Mouse (Mus musculus) heart, embryonic 13.5 days (tissue): ENCODE measurements around the gene Nudt1. TPM values are rescaled to one million over a fixed set of nuclear protein-coding genes. Genes with fewer than 3 reads are reported as not detected.
A peak's percentile ranks its signal among the peaks of the same experiment; 100 is the strongest.

ENCODE experiments used
- ATAC-seq: fragments of 200-750 bp; cut with Nextera tagmentation; 2 replicates; pipeline ENCODE4 v1.8.0; 2017; ENCODE audit warnings: moderate TSS enrichment; ENCODE audit not compliant: insufficient number of reproducible peaks, low FRiP score, low TSS enrichment; ENCODE audit errors: extremely low read depth
- H3K27ac ChIP-seq: fragments of 300-500 bp; sonication (generic); replicated peaks from 2 replicates; pipeline ENCODE4 v1.5.1; 2015; ENCODE audit warnings: moderate library complexity, mild to moderate bottlenecking, inconsistent platforms
- H3K27me3 ChIP-seq: fragments of 300-500 bp; sonication (generic); replicated peaks from 2 replicates; pipeline ENCODE4 v1.6.1; 2015; ENCODE audit warnings: mild to moderate bottlenecking, inconsistent platforms
- H3K36me3 ChIP-seq: fragments of 300-500 bp; sonication (generic); 2 replicates; pipeline ENCODE4 v1.6.1; 2015; ENCODE audit warnings: mild to moderate bottlenecking, inconsistent platforms
- H3K4me1 ChIP-seq: fragments of 300-500 bp; sonication (generic); 2 replicates; pipeline ENCODE4 v1.6.1; 2015; ENCODE audit warnings: inconsistent platforms
- H3K4me2 ChIP-seq: fragments of 300-500 bp; sonication (generic); 2 replicates; pipeline ENCODE4 v1.6.1; 2015; ENCODE audit warnings: inconsistent platforms, mild to moderate bottlenecking, moderate library complexity
- H3K4me3 ChIP-seq: fragments of 300-500 bp; sonication (generic); 2 replicates; pipeline ENCODE4 v1.5.1; 2015; ENCODE audit warnings: moderate library complexity, mild to moderate bottlenecking, inconsistent platforms
- H3K9ac ChIP-seq: fragments of 300-500 bp; sonication (generic); 2 replicates; pipeline ENCODE4 v1.6.1; 2015; ENCODE audit warnings: inconsistent platforms, mild to moderate bottlenecking, moderate library complexity
- H3K9me3 ChIP-seq: fragments of 300-500 bp; sonication (generic); 2 replicates; pipeline ENCODE4 v1.6.1; 2016; ENCODE audit warnings: inconsistent platforms
- WGBS: fragments of 180-500 bp; shearing (Covaris S2); methylation state at CpG from one replicate; pipeline ENCODE4 v1.1.7; 2015; ENCODE audit warnings: mixed read lengths; 5-methylcytosine and 5-hydroxymethylcytosine counted together
- polyA plus RNA-seq: library from polyadenylated mRNA; unstranded; fragments of >200 nt; fragmentation: Nextera tagmentation; extraction: Ambion mirVana; gene quantifications from 2 replicates; pipeline ENCODE4 v1.2.1, GENCODE M21; 2015

Nudt1 gene
- 28.2 and 31.3 TPM in 2 replicates for polyA plus RNA-seq

DNA sequence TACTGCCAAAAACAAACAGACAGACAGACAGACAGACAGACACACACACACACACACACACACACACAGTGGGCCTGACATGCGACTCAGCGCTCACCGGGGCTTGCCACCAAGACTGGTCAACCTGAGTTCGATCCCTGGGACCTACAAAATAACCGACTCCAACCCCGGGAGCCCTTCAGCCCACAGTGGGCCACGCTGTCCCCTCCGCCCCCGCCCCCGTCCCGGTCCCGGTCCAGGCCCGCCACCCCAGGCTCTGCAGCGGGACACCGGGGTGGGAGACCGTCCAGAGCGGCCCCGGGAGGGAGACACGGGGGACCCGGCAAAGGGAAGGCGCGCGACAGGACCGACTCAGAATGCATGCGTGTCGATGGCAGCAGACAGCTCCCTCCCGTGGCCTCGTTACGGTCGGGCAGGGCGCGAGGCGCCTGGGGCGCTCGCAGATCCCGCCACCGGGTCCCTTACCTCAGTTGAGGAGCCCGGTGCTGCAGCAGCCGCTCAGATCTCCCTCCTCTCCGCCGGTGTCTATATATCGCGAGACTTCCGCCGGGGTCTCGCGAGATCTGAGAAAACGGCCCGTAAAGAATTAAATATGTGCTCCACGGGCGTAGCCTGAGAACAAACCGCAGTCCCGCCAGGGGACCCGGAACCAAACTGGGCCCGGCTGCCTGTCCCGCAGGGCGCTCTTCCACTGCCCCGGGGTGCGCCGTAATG lies at the start of gene Nudt1, which contains the start of gene Mad1l1:
Gene Nudt1 (plus strand): TSS at position 615 of the 714 bp plus-strand sequence.
Gene Mad1l1 (minus strand): TSS at position 511 of the 714 bp plus-strand sequence.
- H3K27me3 ChIP-seq, result no peaks in the 10 kb centered on the region
- no peaks in the 10 kb centered on the region for H3K9me3 ChIP-seq
- peak within 1 kb of the TSS; percentile 99 for H3K9ac ChIP-seq
- H3K36me3 ChIP-seq, result 0 out of 2 replicates have a peak, but pooled peaks cover 3% of the 10 kb centered on the region
- ATAC-seq, result peak; percentile 81
- peak within 1 kb of the TSS; percentile 86 for H3K4me2 ChIP-seq
- peak within 1 kb of the TSS; percentile 96 for H3K4me3 ChIP-seq
- WGBS, result under 1% methylated on average over 59 of the region's 60 CpGs
- peaks cover 36% of the 10 kb centered on the region for H3K4me1 ChIP-seq
- peak within 1 kb of the TSS; percentile 83 for H3K27ac ChIP-seq

DNA sequence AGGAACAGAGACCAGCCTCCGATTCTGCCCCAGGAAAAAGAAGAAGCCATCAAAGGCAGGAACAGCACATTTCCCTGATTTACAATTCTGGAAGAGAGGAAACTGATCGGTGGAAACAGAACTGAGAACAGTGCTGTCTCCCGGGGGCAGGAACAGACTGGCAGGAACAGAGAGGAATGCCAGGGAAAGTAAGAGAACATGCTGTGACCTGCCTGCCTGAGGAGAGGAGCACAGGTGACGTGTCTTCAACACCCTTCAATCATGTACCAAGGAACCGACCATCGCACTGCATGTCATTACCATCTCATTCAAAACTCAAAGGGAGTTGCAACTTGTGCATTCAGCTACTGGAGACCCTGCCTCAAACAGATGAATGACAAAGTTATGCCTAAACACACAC lies 44.7 kb upstream of the Nudt1 start:
- no peak for ATAC-seq
- 84% methylated on average over 6 of the region's 6 CpGs for WGBS

DNA sequence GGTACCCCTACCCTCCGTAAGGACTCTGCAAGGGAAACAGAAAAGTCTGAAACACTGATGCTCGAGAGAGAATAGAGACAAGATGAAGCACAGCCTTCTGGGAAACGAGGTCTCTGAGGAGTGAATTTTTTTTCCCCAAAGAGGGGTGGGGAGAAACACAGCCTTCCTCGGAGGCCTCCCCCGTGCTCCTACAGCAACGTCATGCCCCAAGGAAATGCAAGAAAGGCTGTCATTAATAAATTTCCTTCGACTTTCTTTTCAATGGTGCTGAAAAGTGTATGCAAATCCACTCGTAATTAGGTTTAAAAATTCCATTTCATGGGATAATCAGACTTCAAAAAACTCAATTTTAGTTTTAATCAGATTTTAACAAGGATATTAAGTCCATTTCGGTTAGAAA lies 41.3 kb upstream of the Nudt1 start:
- H3K27me3 ChIP-seq, result no peaks in the 10 kb centered on the region
- H3K4me3 ChIP-seq, result no peak overlapping the region
- H3K27ac ChIP-seq, result no peak overlapping the region
- H3K4me1 ChIP-seq, result no peaks in the 10 kb centered on the region
- ATAC-seq, result no peak
- 81% methylated on average over 9 of the region's 9 CpGs for WGBS
- peaks cover 53% of the 10 kb centered on the region for H3K36me3 ChIP-seq
- H3K4me2 ChIP-seq, result no peak overlapping the region
- H3K9ac ChIP-seq, result no peak overlapping the region
- H3K9me3 ChIP-seq, result no peaks in the 10 kb centered on the region

More for the DNA sequence above, 44.7 kb upstream of the Nudt1 start:
- H3K9ac ChIP-seq, result no peak overlapping the region
- no peak overlapping the region for H3K4me3 ChIP-seq
- H3K9me3 ChIP-seq, result no peaks in the 10 kb centered on the region
- H3K27me3 ChIP-seq, result peaks cover 4% of the 10 kb centered on the region; the same call in 1 of the 2 replicates
- H3K4me1 ChIP-seq, result no peaks in the 10 kb centered on the region
- peaks cover 32% of the 10 kb centered on the region for H3K36me3 ChIP-seq
- no peak overlapping the region for H3K4me2 ChIP-seq
- no peak overlapping the region for H3K27ac ChIP-seq

DNA sequence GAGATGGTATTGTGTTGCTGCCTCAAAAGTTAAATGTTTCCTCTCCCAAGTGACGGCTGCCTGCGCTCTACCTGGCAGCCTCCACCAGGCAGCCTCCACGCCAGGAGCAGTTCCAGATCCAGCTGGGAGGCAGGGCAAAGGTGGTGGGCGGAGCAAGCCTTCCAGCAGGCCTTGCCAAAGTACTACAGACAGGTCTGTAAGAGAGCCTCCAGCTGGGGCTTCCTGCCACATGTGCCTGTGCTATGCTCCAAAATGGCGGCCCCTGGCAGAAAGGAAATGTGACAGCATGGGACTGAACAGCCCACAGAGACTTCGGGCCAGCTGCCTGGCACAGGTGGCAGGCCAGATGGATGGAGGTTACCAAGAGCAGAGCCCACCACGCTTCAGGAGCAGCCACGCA lies 39.1 kb upstream of the Nudt1 start:
- Histone ChIP-seq H3K4me1 (no peaks in the 10 kb centered on the region), H3K27me3 (no peaks in the 10 kb centered on the region), H3K27ac (no peak overlapping the region), H3K9ac (no peak overlapping the region), H3K4me2 (no peak overlapping the region), H3K9me3 (no peaks in the 10 kb centered on the region), H3K4me3 (no peak overlapping the region), H3K36me3 (peaks cover 45% of the 10 kb centered on the region)
- 82% methylated on average over 8 of the region's 8 CpGs for WGBS
- ATAC-seq, result no peak

DNA sequence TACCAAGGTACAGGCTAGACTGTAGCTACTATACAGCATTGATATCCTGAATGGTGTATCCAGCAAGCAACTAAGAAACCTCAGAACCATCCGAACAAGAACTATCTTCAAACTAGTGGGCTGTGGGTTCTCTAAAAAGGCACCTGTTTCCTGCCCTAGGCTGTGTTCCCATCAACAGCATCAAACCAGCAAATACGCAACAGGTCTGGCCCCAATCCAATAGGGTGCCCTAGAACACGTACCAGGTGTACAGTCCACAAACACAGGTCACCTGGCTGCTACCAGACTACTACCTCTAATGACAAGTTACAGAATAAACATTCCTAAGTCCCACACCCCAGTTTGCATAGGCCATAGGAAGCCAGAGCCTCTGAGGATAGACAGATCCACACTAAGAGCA lies 38.6 kb upstream of the Nudt1 start:
- ATAC-seq, result no peak
- Histone ChIP-seq H3K9me3 (no peaks in the 10 kb centered on the region), H3K36me3 (peaks cover 46% of the 10 kb centered on the region), H3K27ac (no peak overlapping the region), H3K4me2 (no peak overlapping the region), H3K27me3 (no peaks in the 10 kb centered on the region), H3K9ac (no peak overlapping the region), H3K4me3 (no peak overlapping the region), H3K4me1 (no peaks in the 10 kb centered on the region)
- WGBS, result 95% methylated on average over 3 of the region's 3 CpGs

DNA sequence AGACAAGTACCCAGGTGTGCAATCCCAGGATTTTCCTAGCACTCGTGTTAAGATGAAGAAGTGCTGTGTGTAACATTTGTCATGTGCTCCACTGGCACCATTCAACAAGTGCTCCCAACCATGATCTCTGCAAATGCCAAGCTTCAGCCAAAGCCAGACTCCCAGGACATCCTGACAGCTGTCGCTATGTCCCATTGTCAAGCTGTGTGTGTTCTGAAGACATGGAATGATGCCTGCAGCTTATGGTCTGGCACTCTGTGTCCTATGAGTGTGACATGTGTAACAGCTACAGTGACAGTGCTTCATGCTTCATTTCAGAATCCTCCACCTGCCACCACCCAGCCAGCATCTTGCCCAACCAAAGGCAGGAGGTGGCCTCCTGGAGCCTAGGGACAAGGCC lies 37.4 kb upstream of the Nudt1 start:
- WGBS, result 92% methylated on average over 2 of the region's 2 CpGs
- no peaks in the 10 kb centered on the region for H3K4me1 ChIP-seq

DNA sequence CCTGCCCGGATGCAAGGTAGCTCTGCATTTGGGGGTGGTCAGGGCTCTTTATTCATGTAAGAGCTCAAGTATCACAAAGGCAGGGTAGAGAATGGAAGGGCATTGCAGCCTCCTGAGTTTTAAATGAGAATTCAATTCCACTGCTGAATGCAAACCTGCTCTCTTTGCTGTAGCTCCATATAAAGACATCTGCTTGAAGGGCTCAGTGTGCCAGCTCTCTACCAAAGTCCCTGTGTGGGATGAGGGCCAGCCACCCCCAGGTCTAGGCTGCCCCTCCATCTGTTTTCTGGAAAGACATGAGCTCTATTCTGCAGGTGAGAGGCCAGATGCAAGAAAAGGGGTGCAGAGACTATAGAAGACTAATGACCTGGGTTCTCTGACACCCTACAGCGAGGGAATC lies 36.7 kb upstream of the Nudt1 start:
- no peak for ATAC-seq
- Histone ChIP-seq H3K27ac (no peak overlapping the region), H3K36me3 (peaks cover 49% of the 10 kb centered on the region), H3K27me3 (no peaks in the 10 kb centered on the region), H3K9ac (no peak overlapping the region), H3K4me1 (no peaks in the 10 kb centered on the region), H3K9me3 (no peaks in the 10 kb centered on the region), H3K4me2 (no peak overlapping the region), H3K4me3 (no peak overlapping the region)
- WGBS, result 83% methylated on average over 2 of the region's 2 CpGs

More for the DNA sequence above, 37.4 kb upstream of the Nudt1 start:
- Histone ChIP-seq H3K36me3 (peaks cover 47% of the 10 kb centered on the region), H3K4me3 (no peak overlapping the region), H3K27me3 (no peaks in the 10 kb centered on the region), H3K27ac (no peak overlapping the region), H3K9me3 (no peaks in the 10 kb centered on the region), H3K4me2 (no peak overlapping the region), H3K9ac (no peak overlapping the region)
- ATAC-seq, result no peak

DNA sequence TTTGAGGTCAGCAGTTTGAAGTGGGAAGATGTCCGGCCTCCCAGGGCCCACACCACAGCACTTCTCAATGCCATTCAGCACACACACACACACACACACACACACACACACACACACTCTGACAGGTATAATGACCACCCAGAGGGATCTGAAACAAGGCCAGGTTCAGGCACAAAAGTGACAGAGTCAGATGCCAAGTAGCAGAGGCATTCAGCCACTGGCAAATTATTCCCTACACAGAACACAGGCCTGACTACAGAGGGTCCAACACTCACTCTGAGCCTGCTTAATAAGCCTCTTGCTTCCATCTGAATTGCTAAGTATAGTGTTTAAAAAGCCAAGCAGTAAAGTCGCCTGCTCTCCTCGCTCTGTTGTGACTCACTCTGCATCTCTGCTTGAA lies 33.2 kb upstream of the Nudt1 start:
- no peak for ATAC-seq
- H3K27me3 ChIP-seq, result no peaks in the 10 kb centered on the region
- H3K4me1 ChIP-seq, result peaks cover 7% of the 10 kb centered on the region; the same call in 1 of the 2 replicates
- no peak overlapping the region for H3K9ac ChIP-seq
- WGBS, result 89% methylated on average over 3 of the region's 3 CpGs
- H3K4me3 ChIP-seq, result no peak overlapping the region
- no peaks in the 10 kb centered on the region for H3K9me3 ChIP-seq
- no peak overlapping the region for H3K4me2 ChIP-seq
- no peak overlapping the region for H3K27ac ChIP-seq
- peaks cover 49% of the 10 kb centered on the region for H3K36me3 ChIP-seq

DNA sequence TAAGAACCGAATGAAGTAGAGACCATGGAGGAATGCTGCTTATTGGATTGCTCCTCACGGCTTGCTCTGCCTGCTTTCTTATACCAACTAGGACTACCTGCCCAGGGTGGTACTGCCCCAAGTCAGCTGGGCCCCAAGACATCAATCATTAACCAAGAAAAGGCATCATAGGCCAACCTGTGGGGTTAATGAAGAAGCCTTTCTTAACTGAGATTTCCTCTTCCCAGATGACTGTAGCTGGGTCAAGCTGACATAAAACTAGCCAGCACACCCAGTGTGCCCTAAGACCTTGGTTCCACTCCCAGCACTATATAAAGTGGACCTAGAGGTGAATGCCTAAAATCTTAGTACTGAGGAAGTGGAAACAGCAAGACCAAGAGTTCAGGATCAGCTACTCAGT lies 32.3 kb upstream of the Nudt1 start:
- no peak for ATAC-seq
- Histone ChIP-seq H3K36me3 (peaks cover 46% of the 10 kb centered on the region), H3K27ac (no peak overlapping the region), H3K27me3 (no peaks in the 10 kb centered on the region), H3K9me3 (no peaks in the 10 kb centered on the region), H3K4me2 (no peak overlapping the region), H3K4me3 (no peak overlapping the region), H3K9ac (no peak overlapping the region), H3K4me1 (peaks cover 7% of the 10 kb centered on the region; the same call in 1 of the 2 replicates)
- WGBS, result 90% methylated on average over 2 of the region's 2 CpGs

DNA sequence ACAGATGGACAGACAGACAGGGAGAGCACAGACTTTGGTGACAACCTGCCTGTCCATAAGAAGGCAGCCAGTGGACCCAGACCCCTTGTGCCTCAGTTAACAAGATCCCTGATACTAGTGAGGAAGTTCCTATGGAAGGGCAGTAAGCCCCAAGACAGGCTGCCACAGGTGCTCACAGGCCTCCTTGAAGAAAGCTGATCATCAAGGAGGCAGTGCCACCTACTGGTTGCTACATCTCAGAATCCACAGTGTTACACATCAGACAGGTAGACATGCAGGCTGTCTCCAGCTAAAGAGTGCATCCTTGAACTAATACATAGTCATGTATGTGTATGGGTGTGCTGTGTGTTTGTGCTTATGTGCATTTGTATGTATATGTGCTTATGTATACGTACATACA lies 29.3 kb upstream of the Nudt1 start:
- H3K36me3 ChIP-seq, result peaks cover 61% of the 10 kb centered on the region
- 73% methylated on average over 1 of the region's 1 CpGs for WGBS

DNA sequence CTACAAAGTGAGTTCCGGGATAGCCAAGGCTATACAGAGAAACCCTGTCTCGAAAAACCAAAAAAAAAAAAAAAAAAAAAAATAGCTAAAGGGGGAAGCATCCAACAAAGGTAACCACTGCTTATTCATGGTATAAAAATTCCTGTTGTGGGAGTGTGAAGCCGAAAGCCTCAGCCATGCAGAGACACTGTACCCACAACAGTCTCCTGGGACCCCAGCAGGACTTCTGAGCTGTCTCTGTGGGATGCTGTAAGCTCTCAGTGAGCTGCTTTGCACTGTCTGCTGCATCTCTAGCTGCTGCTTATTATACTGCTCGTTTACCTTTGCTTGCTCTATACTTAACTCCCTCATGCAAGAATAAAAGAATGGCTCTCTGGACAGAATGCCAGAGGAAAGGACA lies 23.2 kb upstream of the Nudt1 start:
- H3K9me3 ChIP-seq, result no peaks in the 10 kb centered on the region
- H3K4me3 ChIP-seq, result no peak overlapping the region
- no peak for ATAC-seq
- no peak overlapping the region for H3K27ac ChIP-seq
- 92% methylated on average over 4 of the region's 4 CpGs for WGBS
- no peaks in the 10 kb centered on the region for H3K27me3 ChIP-seq
- H3K36me3 ChIP-seq, result peaks cover 86% of the 10 kb centered on the region
- H3K4me2 ChIP-seq, result no peak overlapping the region
- no peaks in the 10 kb centered on the region for H3K4me1 ChIP-seq
- H3K9ac ChIP-seq, result no peak overlapping the region

More for the DNA sequence above, 29.3 kb upstream of the Nudt1 start:
- Histone ChIP-seq H3K4me3 (no peak overlapping the region), H3K27ac (no peak overlapping the region), H3K4me1 (peaks cover 7% of the 10 kb centered on the region; the same call in 1 of the 2 replicates), H3K27me3 (no peaks in the 10 kb centered on the region), H3K4me2 (no peak overlapping the region), H3K9me3 (no peaks in the 10 kb centered on the region), H3K9ac (no peak overlapping the region)
- no peak for ATAC-seq

DNA sequence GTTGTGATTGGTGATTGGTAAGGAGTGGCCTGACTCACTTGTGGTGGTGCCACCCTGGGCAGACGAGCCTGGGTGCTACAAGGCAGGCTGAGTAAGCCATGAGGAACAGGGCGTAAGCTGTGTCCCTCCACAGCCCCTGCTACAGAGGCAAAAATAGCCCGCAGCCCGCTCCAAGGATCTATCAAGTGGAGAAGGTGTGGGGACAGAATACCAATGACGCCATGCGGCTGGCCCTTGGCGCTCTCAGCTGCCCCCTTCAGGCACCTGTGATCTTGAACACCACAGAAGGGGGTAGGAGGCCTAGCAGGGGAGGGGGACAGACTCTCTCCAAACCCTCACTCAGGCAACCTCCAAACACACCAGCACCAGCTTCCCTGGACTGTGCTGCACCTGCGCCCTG lies 15.4 kb upstream of the Nudt1 start:
- H3K27ac ChIP-seq, result peak overlapping the region; percentile 85
- ATAC-seq, result peak; percentile 65
- peaks cover 38% of the 10 kb centered on the region for H3K4me1 ChIP-seq
- H3K9me3 ChIP-seq, result no peaks in the 10 kb centered on the region
- H3K36me3 ChIP-seq, result peaks cover 83% of the 10 kb centered on the region
- H3K4me2 ChIP-seq, result peak overlapping the region; percentile 25; the same call in 1 of the 2 replicates
- 43% methylated on average over 8 of the region's 8 CpGs for WGBS
- 0 out of 2 replicates have a peak overlapping the region, but pooled peaks have one; percentile 0 for H3K9ac ChIP-seq
- no peak overlapping the region for H3K4me3 ChIP-seq
- no peaks in the 10 kb centered on the region for H3K27me3 ChIP-seq
